Mouse (Mus musculus): Measurements from ENCODE around the gene Mrgpra3.

The Mrgpra3 gene

GRCm38 (mm10) chr7:47601272-47601671 is at the start of gene Mrgpra3:
TSS of gene Mrgpra3 (minus strand) at chr7:47601372.
- DNase-seq = no peak

Data from right cerebral cortex, postnatal 14 days (tissue).